Mouse (Mus musculus) urinary bladder, adult 2 months (tissue): Measurements from ENCODE around the gene F7. TPM values are rescaled to one million over a fixed set of nuclear protein-coding genes. Genes with fewer than 3 reads are reported as not detected.

Experiments used
- DNase-seq: peaks from one replicate; pipeline ENCODE4 v3.0.0; 2022; ENCODE audit warnings: low spot score
- polyA plus RNA-seq: library from polyadenylated mRNA; depleted of rRNA; stranded (reverse); fragments of >200 nt; gene quantifications from 2 replicates; pipeline ENCODE4 v1.2.3, GENCODE M21; 2012; rRNA removed

The F7 gene
- 0.08 and 0.16 TPM in 2 replicates for polyA plus RNA-seq

DNA sequence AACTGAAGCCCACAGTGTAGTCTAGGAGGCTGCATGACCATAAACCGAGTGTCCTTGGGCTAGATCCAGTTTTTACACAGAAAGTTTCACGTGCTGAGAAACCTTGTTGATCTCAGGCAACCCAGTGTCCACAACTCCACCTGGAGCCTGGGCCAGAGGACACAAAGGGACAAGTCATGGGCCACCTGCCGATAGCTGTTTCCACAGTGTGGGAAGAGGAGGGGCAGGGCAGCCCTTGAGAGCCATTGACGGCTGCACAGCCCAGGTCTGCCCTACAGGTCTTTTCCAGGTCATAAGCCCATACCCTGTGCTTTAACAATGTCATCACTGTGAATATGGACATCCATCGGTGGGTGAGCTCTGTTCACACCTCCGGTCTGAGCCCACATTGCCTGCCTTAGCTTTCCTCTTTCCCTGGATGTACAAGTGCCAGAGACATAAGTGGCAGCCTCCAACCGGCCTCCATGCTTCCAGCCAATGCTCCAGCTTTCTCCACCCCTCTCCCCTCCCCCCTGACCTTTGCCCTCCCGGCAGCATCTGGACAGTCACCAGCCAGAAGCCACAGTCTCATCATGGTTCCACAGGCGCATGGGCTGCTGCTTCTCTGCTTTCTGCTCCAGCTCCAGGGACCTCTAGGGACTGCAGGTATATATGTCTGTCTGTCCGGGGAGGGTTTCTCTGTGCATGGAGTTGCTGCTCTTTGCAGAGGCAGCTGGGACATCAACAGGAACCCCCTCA is at the start of gene F7:
Gene F7, plus strand, starts transcription at position 548 of the 738 bp plus-strand sequence.
- no peak for DNase-seq

DNA sequence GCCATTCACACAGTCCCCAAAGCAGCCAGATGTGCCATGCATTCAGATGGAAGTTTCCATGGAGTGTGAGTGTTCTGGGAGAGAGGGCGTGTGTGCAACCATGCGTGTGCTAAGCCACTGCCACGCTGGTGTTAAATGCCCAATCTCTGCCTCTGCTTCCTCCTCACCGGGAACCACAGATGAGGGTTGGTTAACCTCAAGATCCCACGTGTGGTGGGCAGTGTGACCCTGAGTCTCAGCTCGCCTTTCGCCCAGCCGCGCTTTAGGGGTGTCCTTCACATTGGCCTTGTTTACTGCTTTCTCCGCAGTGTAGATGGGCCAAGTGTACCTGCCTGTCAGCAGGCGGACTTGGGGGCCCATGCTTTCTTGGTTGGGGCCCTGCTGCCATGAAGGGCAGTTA is 49.5 kb upstream of the F7 start:
- DNase-seq = no peak

DNA sequence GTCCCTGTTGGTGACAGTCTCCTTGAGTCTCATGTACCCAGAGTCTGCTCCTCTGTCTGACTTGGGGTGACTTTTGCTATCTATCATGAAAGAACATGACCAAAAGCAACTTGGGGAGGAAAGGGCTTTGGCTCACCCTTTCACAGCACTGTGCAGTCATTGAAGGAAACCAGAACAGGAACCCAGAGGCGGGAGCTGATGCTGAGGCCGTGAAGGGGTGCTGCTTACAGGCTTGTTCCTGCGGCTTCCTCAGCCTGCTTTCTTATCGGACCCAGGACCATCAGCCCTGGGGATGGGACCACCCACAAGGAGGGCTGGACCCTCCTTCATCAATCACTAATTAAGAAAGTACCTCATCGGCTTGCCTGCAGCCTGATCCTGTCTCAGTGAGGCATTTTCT is 49.1 kb upstream of the F7 start:
- no peak for DNase-seq

- no peak for DNase-seq
These were observed 48.5 kb upstream of the F7 start for GRCm38 (mm10) chr8:12977325-12977724.

GRCm38 (mm10) chr8:12978308-12978707 is 47.5 kb upstream of the F7 start:
- DNase-seq = no peak

- no peak for DNase-seq
These were observed 47.1 kb upstream of the F7 start for GRCm38 (mm10) chr8:12978726-12979125.

- DNase-seq = no peak
These were observed 42.0 kb upstream of the F7 start for GRCm38 (mm10) chr8:12983681-12984467.

- no peak for DNase-seq
These were observed 41.1 kb upstream of the F7 start for GRCm38 (mm10) chr8:12984601-12985243.

GRCm38 (mm10) chr8:12985259-12985658 is 40.6 kb upstream of the F7 start:
- no peak for DNase-seq

GRCm38 (mm10) chr8:12987571-12987970 is 38.3 kb upstream of the F7 start:
- DNase-seq = no peak

DNA sequence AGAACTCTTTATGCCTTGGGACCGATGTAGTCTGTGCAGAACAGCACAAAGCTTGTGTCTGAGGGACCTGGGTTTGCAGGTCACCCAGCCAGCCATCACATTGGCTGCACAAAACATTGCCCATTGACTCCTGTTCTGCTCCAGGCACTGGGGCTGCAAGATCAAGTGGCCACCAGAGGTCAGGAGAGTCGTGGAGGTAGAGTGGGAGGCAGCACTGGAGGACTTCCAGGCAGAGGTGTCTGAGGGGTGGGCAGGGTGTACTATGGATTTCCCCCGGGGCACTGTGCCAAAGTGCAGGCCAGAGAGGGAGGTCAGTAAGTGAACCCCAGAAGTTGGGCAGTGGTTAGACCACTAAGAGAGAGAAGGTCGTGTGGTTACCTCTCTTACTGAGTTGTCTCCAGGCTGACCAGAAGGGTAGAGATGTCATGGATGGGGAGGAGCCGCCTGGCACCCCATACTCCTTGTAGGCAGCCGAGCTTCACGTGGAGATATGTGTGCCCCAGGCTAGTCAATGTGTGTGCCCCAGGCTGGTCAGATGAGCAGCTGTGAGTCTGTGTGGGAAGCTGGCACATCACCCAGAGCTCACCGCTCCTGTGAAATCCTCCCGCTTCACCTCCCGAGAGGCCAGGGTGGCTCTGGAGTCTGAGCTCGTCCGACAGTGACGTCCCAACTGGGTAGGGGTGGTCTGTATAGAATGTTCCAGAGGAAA is 37.0 kb upstream of the F7 start:
- no peak for DNase-seq

- no peak for DNase-seq
These were observed 34.4 kb upstream of the F7 start for GRCm38 (mm10) chr8:12991411-12991810.

DNA sequence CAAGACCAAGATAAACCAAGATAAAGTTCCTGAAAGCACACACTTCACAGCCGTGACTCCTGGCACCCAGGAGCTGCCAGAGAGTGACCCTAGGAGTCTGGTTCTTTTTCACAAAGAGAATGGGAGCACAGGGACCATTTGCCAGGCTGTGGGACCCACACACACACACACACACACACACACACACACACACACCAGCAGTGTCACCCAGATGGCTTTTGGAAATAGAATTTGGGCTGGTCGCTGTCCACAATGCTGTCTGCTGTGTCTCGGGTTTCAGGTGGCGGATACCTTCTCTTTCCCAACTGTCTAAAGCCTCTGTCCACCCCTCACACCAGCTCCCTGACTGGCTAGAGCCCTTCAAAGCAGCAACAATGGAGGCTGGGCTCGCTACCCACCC is 31.4 kb upstream of the F7 start:
- no peak for DNase-seq

- DNase-seq = no peak
These were observed 30.4 kb upstream of the F7 start for GRCm38 (mm10) chr8:12995481-12995880.

GRCm38 (mm10) chr8:12996831-12997275 is 29.0 kb upstream of the F7 start:
- no peak for DNase-seq

DNA sequence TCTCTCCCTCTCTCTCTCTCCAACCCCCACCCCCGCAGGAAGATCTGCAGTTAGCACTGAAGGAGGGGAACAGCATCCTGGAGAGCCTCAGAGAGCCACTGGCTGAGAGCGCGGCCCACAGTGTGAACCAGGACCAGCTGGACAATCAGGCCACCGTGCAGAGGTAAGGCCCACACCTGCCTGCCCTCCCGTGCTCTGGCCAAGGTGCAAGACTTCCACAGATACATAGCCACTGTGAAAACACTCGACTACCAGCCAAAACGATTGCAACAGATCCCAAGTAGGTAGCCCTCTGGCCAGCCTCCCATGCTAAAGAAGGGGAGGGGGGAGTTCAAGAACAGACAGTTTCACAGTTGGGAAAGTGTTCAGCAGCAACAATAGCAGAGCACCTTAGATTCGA is 27.5 kb upstream of the F7 start:
- no peak for DNase-seq

GRCm38 (mm10) chr8:12999793-13000192 is 26.0 kb upstream of the F7 start:
- no peak for DNase-seq

DNA sequence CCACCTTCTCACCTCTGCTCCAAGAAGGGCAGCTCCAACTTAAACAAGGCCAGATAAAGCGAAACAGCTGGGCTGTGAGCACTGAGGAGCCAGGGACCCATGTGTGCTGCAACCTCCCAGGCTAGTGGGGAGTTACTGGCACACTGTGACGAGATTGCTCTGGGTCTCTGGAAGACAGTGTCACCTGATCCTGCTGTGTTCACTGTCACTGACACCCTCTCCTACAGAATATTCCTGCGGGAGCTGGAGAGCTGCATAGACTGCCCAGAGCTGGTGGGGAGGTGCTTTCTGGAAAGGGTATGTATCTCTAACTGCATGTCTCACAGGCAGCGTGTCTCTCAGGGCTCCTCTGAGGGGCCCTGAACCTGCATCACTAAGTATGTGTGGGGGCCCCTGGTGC is 18.4 kb upstream of the F7 start:
- no peak for DNase-seq

DNA sequence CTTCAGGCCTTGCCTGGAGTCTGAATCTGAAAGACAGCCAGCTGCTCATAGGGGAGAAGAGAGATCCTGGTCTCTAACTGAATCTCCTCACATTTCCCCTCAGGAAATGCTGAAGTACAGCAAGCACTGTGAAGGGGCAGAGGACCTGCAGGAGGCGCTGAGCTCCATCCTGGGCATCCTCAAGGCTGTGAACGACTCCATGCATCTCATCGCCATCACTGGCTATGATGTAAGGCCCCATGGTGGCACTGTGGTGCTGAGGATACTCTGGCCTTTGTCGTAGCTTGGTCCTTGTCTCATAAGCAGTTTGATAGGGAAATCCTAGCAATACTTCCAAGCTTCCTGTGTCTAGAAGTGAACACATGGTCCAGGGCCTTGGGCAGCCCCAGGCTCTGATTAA is 15.5 kb upstream of the F7 start:
- DNase-seq = no peak

- no peak for DNase-seq
These were observed 6.3 kb upstream of the F7 start for GRCm38 (mm10) chr8:13019560-13019959.

DNA sequence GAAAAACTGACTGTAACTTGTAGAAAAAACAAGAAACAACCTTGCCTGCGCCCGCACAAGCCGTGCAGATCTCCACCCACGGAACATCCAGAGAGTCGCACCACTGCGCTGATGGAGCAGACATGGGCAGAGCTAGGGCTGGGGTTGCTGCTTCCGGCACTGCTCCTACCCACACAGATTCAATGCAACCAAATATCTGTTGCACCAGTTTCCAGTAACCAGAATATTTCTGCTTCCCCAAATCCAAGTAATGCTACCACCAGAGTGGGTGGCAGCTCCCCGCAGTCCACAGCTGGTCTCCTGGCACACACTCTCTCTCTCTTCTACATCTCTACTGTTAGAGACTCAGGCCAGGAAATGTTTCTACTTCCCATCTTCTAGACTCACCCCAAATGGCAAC is 4.0 kb upstream of the F7 start:
- DNase-seq = no peak

GRCm38 (mm10) chr8:13027615-13028014 is 1.8 kb downstream of the F7 start:
- no peak for DNase-seq
